Mouse (Mus musculus) myocyte (in vitro differentiated cells): ENCODE data around the gene Lsg1. TPM values are rescaled to one million over a fixed set of nuclear protein-coding genes. Genes with fewer than 3 reads are reported as not detected.

ENCODE experiments used
- H3K27me3 ChIP-seq: one replicate; pipeline ENCODE4 v1.6.1; 2011; ENCODE audit not compliant: control insufficient read depth, insufficient read depth, insufficient read length
- H3K36me3 ChIP-seq: one replicate; pipeline ENCODE4 v1.6.1; 2011; ENCODE audit not compliant: control insufficient read depth, insufficient read depth
- H3K4me2 ChIP-seq: one replicate; pipeline ENCODE4 v1.6.1; 2011; ENCODE audit warnings: low read depth, control low read depth
- H3K4me3 ChIP-seq: one replicate; pipeline ENCODE4 v1.5.1; 2011; ENCODE audit warnings: mild to moderate bottlenecking, control low read depth, moderate library complexity
- H3K79me2 ChIP-seq: one replicate; pipeline ENCODE4 v1.6.1; 2011; ENCODE audit not compliant: control insufficient read depth, insufficient read depth
- H3ac ChIP-seq: one replicate; pipeline ENCODE4 v1.6.1; 2011; ENCODE audit not compliant: control insufficient read depth, insufficient read length
- CEBPB ChIP-seq: IDR thresholded peaks from 2 replicates; pipeline ENCODE4 v1.6.1; 2011; ENCODE audit warnings: mild to moderate bottlenecking, moderate library complexity; ENCODE audit not compliant: poor library complexity, insufficient read depth, severe bottlenecking
- E2F4 ChIP-seq: IDR thresholded peaks from one replicate; pipeline ENCODE4 v1.6.1; 2011; ENCODE audit warnings: mild to moderate bottlenecking, control low read depth, moderate library complexity; ENCODE audit not compliant: insufficient read depth
- MAX ChIP-seq: IDR thresholded peaks from one replicate; pipeline ENCODE4 v1.6.1; 2011; ENCODE audit warnings: low read depth, mild to moderate bottlenecking, control low read depth
- MYOD1 ChIP-seq, 3 experiments: IDR thresholded peaks; one replicate each; pipeline ENCODE4 v1.6.1; 2011; ENCODE audit warnings: control low read depth in 2 of 3, low read depth in 2 of 3, mild to moderate bottlenecking in 2 of 3, moderate library complexity in 1 of 3; ENCODE audit not compliant: insufficient read length in 2 of 3, control insufficient read depth in 1 of 3
- MYOG ChIP-seq, 3 experiments: IDR thresholded peaks; one replicate each; pipeline ENCODE4 v1.6.1; 2011; ENCODE audit warnings: control low read depth in 2 of 3, low read depth in 2 of 3, mild to moderate bottlenecking in 2 of 3; ENCODE audit not compliant: insufficient read length in 2 of 3, control insufficient read depth in 1 of 3, insufficient read depth in 1 of 3
- POLR2A ChIP-seq: IDR thresholded peaks from one replicate; pipeline ENCODE4 v1.6.1; 2011; ENCODE audit warnings: low read depth, mild to moderate bottlenecking, control low read depth, moderate library complexity; ENCODE audit not compliant: insufficient read length
- POLR2AphosphoS2 ChIP-seq: IDR thresholded peaks from one replicate; pipeline ENCODE4 v1.6.1; 2011; ENCODE audit warnings: low read depth, control low read depth; ENCODE audit not compliant: insufficient read length
- REST ChIP-seq: IDR thresholded peaks from one replicate; pipeline ENCODE4 v1.6.1; 2011; ENCODE audit warnings: mild to moderate bottlenecking, control low read depth, moderate library complexity; ENCODE audit not compliant: insufficient read depth, insufficient read length
- SRF ChIP-seq: IDR thresholded peaks from one replicate; pipeline ENCODE4 v1.6.1; 2011; ENCODE audit warnings: low read depth; ENCODE audit not compliant: control insufficient read depth, insufficient read length
- TCF12 ChIP-seq: IDR thresholded peaks from one replicate; pipeline ENCODE4 v1.6.1; 2011; ENCODE audit warnings: mild to moderate bottlenecking, control low read depth; ENCODE audit not compliant: poor library complexity, insufficient read depth, severe bottlenecking
- TCF3 ChIP-seq: IDR thresholded peaks from one replicate; pipeline ENCODE4 v1.6.1; 2011; ENCODE audit warnings: low read depth, control low read depth; ENCODE audit not compliant: insufficient read length
- USF1 ChIP-seq: IDR thresholded peaks from one replicate; pipeline ENCODE4 v1.6.1; 2011; ENCODE audit warnings: low read depth, mild to moderate bottlenecking, control low read depth, moderate library complexity
- polyA plus RNA-seq: library from polyadenylated mRNA; unstranded; fragments of >200 nt; fragmentation: generic; extraction: Trizol; gene quantifications from one replicate; pipeline ENCODE4 v1.2.1, GENCODE M21; 2012; ENCODE audit warnings: missing spikeins

Lsg1 gene
- polyA plus RNA-seq, 1 experiment: 26.2 TPM

DNA sequence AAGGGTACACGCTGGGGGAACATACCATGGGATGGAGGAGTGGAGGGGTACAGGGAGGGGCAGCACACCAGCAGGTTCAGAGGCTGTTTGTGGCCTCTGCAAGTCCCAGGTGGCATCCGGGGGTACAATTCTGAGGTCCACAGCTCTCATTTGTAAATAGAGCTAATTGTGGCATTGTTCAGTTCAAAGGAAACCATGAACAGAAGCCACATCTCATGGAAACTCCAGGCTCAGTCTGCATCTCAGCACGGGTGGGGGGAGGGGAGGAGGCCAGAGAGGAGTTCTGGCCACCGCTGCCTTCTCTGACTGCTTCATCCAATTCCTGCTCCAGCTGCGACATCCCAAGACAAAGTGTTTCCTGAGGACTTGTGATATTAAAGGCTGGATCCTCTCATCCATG lies 26.7 kb upstream of the Lsg1 start:
- Histone ChIP-seq H3K4me3 (no peak overlapping the region), H3K27me3 (peaks cover 66% of the 10 kb centered on the region), H3ac (no peak overlapping the region), H3K4me2 (no peak overlapping the region), H3K36me3 (no peaks in the 10 kb centered on the region), H3K79me2 (no peaks in the 10 kb centered on the region)
- no peak for TF ChIP-seq POLR2AphosphoS2
- no peak for TF ChIP-seq MAX
- no peak for TF ChIP-seq REST
- no peak for TF ChIP-seq TCF12
- TF ChIP-seq TCF3: no peak
- no peak for TF ChIP-seq MYOG (IDR thresholded peaks at IDR 0.05; ENCODE audit: control insufficient read depth in 1 of 3, insufficient read depth in 1 of 3, insufficient read length in 2 of 3, low read depth in 2 of 3)

DNA sequence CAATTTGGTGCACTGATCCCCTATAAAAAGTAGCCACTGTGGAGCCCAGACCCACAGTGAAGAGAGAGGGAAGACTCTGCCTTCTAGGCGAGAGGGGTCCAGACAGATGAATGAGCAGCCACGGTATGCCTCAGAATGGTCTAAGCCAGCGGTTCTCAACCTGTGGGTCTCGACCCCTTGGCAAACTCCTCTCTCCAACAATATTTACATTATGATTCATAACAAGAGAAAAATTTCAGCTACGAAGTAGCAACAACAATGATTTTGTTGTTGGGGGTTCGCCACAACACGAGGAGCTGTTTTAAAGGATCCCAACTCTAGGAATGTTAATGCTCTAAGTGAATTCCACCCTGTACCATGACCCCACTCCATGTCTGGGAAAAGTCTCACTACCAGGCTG lies 25.7 kb upstream of the Lsg1 start:
- Histone ChIP-seq H3K79me2 (no peaks in the 10 kb centered on the region), H3K27me3 (peaks cover 65% of the 10 kb centered on the region), H3K36me3 (no peaks in the 10 kb centered on the region), H3ac (no peak overlapping the region), H3K4me2 (no peak overlapping the region), H3K4me3 (no peak overlapping the region)
- TF ChIP-seq TCF12 (no peak), REST (no peak), CEBPB (no peak)

DNA sequence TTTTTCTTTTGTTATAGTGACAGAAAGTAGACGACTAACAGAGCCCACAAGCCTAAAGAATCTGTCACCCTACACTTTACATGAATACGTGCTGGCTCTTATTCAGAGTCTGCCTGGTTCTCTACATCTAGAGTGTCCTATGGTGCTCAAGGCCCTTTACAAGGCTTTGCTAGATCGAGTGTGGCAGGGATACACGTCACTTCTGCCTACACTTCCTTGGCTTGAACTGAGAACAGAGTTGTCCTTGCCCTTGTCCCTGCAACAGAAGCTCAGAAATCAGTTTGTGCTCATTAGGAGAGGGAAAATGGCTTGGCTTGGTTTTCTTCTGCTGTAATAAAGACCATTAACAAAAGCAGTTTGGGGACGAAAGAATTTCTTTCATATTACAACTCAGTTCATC lies 23.9 kb upstream of the Lsg1 start:
- Histone ChIP-seq H3K4me2 (no peak overlapping the region), H3K36me3 (no peaks in the 10 kb centered on the region), H3K27me3 (peaks cover 53% of the 10 kb centered on the region), H3K4me3 (no peak overlapping the region), H3K79me2 (no peaks in the 10 kb centered on the region), H3ac (no peak overlapping the region)
- no peak for TF ChIP-seq REST
- no peak for TF ChIP-seq MYOG (IDR thresholded peaks at IDR 0.05; ENCODE audit: control insufficient read depth in 1 of 3, insufficient read depth in 1 of 3, insufficient read length in 2 of 3, low read depth in 2 of 3)

DNA sequence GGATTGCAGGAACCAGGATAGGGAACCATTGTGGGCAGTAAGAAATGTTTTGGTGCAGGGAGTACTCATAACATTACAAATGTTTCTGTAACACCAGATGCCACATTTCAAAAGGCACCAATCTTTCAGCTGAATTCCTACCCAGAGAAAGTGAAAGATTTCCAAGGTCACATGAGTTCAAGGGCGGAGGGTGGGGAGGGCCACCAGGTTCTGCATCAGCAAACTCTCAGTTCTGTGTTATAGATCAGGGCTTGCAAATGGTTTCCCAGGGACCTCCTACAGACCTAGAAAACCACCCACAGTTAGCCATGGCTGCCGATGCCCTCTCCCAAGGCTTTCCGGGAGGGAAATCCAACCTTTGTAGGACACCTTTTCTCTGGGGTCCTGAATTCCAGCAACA lies 20.5 kb upstream of the Lsg1 start:
- Histone ChIP-seq H3K4me3 (no peak overlapping the region), H3K36me3 (no peaks in the 10 kb centered on the region)
- TF ChIP-seq SRF (no peak), MYOD1 (IDR thresholded peaks at IDR 0.05; ENCODE audit: control insufficient read depth in 1 of 3, insufficient read length in 2 of 3, low read depth in 2 of 3) (no peak), MYOG (IDR thresholded peaks at IDR 0.05; ENCODE audit: control insufficient read depth in 1 of 3, insufficient read depth in 1 of 3, insufficient read length in 2 of 3, low read depth in 2 of 3) (no peak), TCF3 (no peak)

DNA sequence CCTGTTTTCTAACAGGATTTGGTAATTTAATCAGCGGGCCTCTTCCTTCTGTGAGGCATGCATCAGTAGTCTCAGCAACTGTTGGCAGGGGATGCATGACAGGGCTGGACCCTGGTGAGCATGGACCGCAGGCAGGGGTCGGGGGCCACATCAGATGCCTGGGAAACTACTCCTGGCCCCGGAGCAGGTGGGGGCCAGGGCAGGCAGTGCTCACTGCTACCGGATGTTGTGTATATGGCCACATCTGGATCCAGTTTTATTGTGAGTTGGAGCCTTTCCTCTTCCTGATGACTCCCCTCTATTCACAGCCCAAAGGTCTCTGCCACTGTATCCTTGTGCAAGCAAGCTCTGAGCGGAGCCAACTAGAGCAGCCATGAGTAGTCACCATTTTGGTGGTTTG lies 18.1 kb upstream of the Lsg1 start:
- Histone ChIP-seq H3K4me2 (no peak overlapping the region), H3ac (no peak overlapping the region), H3K36me3 (no peaks in the 10 kb centered on the region), H3K79me2 (no peaks in the 10 kb centered on the region), H3K27me3 (peaks cover 22% of the 10 kb centered on the region), H3K4me3 (no peak overlapping the region)
- TF ChIP-seq E2F4: no peak
- TF ChIP-seq MYOD1 (IDR thresholded peaks at IDR 0.05; ENCODE audit: control insufficient read depth in 1 of 3, insufficient read length in 2 of 3, low read depth in 2 of 3): no peak
- TF ChIP-seq CEBPB: no peak
- no peak for TF ChIP-seq POLR2AphosphoS2
- no peak for TF ChIP-seq POLR2A
- TF ChIP-seq USF1: no peak
- no peak for TF ChIP-seq REST
- no peak for TF ChIP-seq SRF
- no peak for TF ChIP-seq MAX
- no peak for TF ChIP-seq TCF3
- no peak for TF ChIP-seq MYOG (IDR thresholded peaks at IDR 0.05; ENCODE audit: control insufficient read depth in 1 of 3, insufficient read depth in 1 of 3, insufficient read length in 2 of 3, low read depth in 2 of 3)
- TF ChIP-seq TCF12: no peak

More for the DNA sequence above, 20.5 kb upstream of the Lsg1 start:
- no peak overlapping the region for H3ac ChIP-seq
- peak overlapping the region; percentile 6 for H3K4me2 ChIP-seq
- H3K27me3 ChIP-seq: peaks cover 31% of the 10 kb centered on the region
- H3K79me2 ChIP-seq: no peaks in the 10 kb centered on the region

DNA sequence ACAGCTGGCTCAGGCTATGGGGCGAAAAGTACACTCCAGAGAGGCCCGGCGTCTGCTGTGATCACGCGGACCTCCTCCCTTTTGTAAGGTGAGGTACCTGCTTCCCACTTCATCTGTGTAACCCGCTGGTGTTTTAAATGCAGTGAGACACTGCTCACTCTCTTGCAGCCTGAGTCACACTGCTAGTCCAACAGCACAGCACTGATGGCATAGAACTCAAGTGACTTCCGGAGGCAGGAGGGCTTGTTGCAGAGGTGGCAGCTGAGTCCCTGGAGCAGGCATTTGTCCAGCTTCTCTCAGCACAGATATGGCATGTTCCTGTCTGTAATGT lies 17.4 kb upstream of the Lsg1 start:
- no peaks in the 10 kb centered on the region for H3K36me3 ChIP-seq
- no peak overlapping the region for H3K4me3 ChIP-seq
- H3K4me2 ChIP-seq: no peak overlapping the region
- TF ChIP-seq MYOG (IDR thresholded peaks at IDR 0.05; ENCODE audit: control insufficient read depth in 1 of 3, insufficient read depth in 1 of 3, insufficient read length in 2 of 3, low read depth in 2 of 3): no peak
- H3K27me3 ChIP-seq: peaks cover 24% of the 10 kb centered on the region
- H3ac ChIP-seq: no peak overlapping the region
- H3K79me2 ChIP-seq: no peaks in the 10 kb centered on the region
